Mouse (Mus musculus) granulocyte monocyte progenitor cell, adult 5-6 weeks (primary cell): ENCODE measurements around the gene H2-D1. TPM values are rescaled to one million over a fixed set of nuclear protein-coding genes. Genes with fewer than 3 reads are reported as not detected.
"Not testable (repeated sequence)": the region's sequence is repeated elsewhere in the genome, so short reads cannot be mapped to it uniquely, and the experiment has no call there.

Source experiments
- ATAC-seq: replicated peaks from 2 replicates; pipeline ENCODE4 v1.8.0; 2016; ENCODE audit warnings: mild to moderate bottlenecking, moderate TSS enrichment, inconsistent platforms; ENCODE audit not compliant: poor library complexity, severe bottlenecking
- total RNA-seq, 2 experiments: library from RNA; stranded (forward) in 1 of 2; stranded (reverse) in 1 of 2; fragments of 200-712, 200-1000 nt in 1 of 2; fragments of >200 nt in 1 of 2; fragmentation: Nextera tagmentation in 1 of 2; gene quantifications; 2 replicates each; pipeline ENCODE4 v1.2.3; 2014 to 2017

The H2-D1 gene
- total RNA-seq, 2 experiments from 2014 or later: 275 to 399 TPM

DNA sequence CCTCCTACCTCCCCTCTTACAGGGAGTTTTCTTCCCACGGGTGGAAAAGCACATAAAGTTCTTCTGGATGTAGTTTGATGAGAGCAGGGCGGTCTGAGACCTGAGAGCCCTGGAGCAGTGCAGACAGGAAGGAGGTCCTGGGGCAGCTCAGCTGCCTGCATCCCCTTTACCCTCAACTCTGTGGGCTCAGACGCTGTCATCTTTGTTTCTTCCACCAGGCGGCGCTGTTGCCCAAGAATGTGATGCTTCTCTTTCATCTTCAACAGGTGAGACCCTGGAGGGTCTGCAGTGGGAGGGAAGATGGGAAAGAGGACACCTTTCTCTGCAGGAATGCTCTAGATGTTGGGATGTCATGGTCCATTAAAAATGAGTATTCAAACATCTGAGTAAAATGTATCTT lies 33.3 kb downstream of the H2-D1 start:
- ATAC-seq: peak; percentile 61; the same call in 1 of the 2 replicates

DNA sequence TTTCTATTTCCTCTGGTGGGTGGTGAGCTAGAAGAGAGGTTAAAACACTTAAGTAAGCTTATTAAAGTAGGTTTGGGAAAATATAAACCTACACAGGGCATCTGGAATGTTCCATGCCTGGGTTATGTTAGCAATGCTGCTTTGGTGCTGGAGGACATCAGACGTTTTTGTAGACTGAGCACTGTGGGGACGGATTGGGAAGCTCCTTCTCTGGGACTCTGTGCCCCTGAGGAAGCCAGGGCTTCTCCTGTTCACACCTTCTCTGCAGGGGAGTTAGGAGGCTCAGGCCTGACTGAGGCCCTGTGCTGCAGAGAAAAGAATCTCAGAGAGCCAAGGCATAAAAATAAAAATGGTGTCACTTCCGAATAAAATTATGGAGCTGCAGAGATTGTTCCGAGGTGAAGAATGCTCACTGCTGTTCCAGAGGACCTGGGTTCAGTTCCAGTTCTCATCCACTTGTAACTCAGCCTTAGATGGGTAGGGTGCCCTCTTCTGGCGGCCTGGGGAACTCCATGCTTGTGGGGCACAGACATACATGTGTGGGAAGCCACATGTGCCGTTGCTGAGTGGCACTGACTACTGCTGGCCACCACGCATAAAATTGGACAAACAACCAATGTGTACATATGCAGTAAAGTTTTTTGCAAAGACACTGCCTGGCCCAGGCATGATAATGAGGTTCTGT lies 37.9 kb downstream of the H2-D1 start:
- not testable (repeated sequence) for ATAC-seq

DNA sequence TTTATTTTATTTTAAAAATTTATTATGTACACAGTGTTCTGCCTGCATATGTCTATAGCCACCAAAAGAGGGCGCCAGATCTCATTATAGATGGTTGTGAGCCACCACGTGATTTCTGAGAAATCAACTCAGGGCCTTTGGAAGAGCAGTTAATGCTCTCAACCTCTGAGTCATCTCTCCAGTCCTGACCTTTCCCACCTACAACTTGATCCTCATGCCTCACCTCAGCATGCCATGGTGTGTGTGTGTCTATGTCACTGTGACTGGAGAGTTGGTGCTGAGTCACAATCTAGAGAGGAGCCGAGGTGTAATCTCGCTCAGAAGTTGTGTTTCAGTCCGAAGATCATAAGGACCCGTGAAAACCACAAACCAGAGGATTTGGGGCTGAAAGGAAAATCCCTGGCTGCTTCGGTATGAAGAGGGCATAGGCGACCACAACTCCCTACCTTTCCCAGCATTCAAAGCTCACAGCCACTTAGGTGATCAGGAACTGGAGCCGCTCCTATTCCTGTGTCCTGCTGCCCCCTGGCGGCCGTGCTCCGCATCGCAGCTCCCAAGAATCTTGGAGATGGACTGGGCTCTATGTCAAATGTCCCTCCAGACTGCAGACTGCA lies 39.2 kb downstream of the H2-D1 start:
- ATAC-seq: peak; percentile 72

DNA sequence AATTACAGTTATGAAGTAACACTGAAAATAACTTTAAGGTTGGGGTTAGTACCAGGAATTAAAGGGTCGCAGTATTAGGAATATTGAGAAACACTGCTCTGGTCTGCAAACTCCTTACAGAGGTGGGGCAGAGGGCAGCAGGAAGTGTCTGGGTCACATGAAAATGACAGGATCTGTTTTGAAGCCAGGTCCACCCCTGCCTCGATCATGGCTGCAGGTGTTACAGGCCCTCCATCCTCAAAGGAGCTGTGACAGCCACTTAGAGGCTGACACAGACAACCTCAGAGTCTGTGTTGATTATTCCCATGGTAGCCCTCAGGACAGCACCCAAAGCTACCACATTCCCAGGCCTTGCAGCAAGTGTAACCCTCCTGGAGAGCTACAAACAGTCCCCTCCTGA lies 40.7 kb downstream of the H2-D1 start:
- ATAC-seq: no peak

DNA sequence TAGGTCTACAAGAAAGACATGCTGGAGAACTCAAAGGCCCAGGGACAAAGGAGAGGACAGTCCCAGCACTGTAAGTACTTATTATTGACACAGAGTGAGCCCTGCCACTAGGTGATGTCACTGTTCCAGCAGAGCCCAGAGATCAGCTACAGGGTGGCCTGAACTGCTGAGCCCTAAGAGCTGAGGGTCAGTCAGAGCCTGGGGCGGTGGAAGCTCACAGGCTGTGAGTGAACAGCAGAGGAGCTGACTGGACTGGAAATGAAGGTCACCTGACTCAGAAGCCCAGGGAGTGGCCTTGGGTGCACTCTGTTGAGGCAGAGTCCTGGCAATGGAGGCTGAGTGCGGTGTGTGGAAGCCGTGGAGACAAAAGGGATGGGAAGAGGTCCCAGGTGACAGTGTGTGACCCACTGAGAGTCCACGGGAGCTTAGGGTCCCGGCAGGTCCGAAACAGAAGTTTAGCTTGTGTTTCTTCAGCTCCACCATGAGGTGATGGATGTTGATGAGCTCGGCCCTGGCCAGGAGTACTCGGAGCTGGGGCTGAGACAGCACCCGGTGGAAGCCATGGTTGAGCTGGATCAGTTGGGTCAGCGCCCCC lies 41.3 kb downstream of the H2-D1 start:
- no peak for ATAC-seq

DNA sequence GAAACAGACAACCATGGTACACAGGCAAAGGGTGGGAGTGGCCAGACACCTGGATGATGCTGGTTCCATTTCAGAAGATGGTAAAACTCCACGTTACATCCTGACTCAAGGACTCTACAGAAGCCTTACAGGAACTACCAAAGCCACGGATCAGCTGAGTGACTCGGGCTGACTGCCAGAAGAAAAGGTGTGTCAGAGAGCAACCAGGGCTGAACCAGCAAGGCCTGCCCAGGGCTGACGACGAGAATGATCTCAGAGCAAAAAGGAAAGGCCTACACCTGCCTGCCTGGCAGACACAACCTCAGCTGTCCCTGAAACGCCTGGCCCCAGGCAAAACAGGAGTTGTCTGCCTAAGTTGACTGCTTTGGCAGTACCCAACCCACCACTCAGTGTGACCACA lies 41.9 kb downstream of the H2-D1 start:
- no peak for ATAC-seq

DNA sequence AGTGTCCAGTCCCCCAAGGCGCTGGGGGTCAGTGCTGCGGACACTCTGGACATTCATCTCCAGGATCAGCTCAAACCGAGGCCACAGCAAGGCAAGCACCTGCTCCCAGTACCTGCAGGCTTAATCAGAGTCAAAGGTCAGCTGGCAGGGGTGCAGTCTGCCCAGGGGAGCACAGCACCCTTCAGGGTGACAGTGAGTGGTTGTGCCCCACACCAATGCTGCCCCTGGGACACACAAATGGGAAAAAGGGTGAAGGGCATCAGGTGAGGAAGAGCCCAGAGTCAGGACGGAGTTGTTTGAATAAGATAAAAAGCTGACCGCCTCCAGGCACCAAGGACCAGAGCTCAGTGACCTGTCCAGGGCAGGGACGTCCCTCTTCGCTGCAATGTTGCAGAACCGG lies 42.4 kb downstream of the H2-D1 start:
- not testable (repeated sequence) for ATAC-seq

Other genes starting within 250 kb of the H2-D1 start
Only the 30 nearest of the 35 such genes appear.
- 3.4 TPM in 1 of 2 replicates, not detected in the other for gene Ddah2, start 203.7 kb upstream of the H2-D1 start, total RNA-seq (2014; fragmentation: Nextera tagmentation)
- gene Ddah2, start 203.7 kb upstream of the H2-D1 start, total RNA-seq (2017): 0.57 and 3.7 TPM in 2 replicates
- gene Ly6g6c, start 197.3 kb upstream of the H2-D1 start, total RNA-seq (2014; fragmentation: Nextera tagmentation): not detected in 2 replicates
- not detected in 2 replicates for gene Ly6g6c, start 197.3 kb upstream of the H2-D1 start, total RNA-seq (2017)
- not detected in 2 replicates for gene Mpig6b, start 196.5 kb upstream of the H2-D1 start, total RNA-seq (2014; fragmentation: Nextera tagmentation)
- not detected in 2 replicates for gene Mpig6b, start 196.5 kb upstream of the H2-D1 start, total RNA-seq (2017)
- not detected in 2 replicates for gene Ly6g6e, start 185.8 kb upstream of the H2-D1 start, total RNA-seq (2014; fragmentation: Nextera tagmentation)
- gene Ly6g6e, start 185.8 kb upstream of the H2-D1 start, total RNA-seq (2017): not detected in 2 replicates
- gene Ly6g6d, start 184.7 kb upstream of the H2-D1 start, total RNA-seq (2014; fragmentation: Nextera tagmentation): not detected in 2 replicates
- not detected in 2 replicates for gene Ly6g6d, start 184.7 kb upstream of the H2-D1 start, total RNA-seq (2017)
- not detected in 2 replicates for gene Ly6g6f, start 177.1 kb upstream of the H2-D1 start, total RNA-seq (2014; fragmentation: Nextera tagmentation)
- gene Ly6g6f, start 177.1 kb upstream of the H2-D1 start, total RNA-seq (2017): not detected in 2 replicates
- 26.7 and 33.3 TPM in 2 replicates for gene Abhd16a, start 173.5 kb upstream of the H2-D1 start, total RNA-seq (2014; fragmentation: Nextera tagmentation)
- gene Abhd16a, start 173.5 kb upstream of the H2-D1 start, total RNA-seq (2017): 27.7 and 35.0 TPM in 2 replicates
- not detected in 2 replicates for gene Ly6g5c, start 154.5 kb upstream of the H2-D1 start, total RNA-seq (2014; fragmentation: Nextera tagmentation)
- not detected in 2 replicates for gene Ly6g5c, start 154.5 kb upstream of the H2-D1 start, total RNA-seq (2017)
- 1.6 TPM in 1 of 2 replicates, not detected in the other for gene Ly6g5b, start 147.3 kb upstream of the H2-D1 start, total RNA-seq (2014; fragmentation: Nextera tagmentation)
- 0.56 TPM in 1 of 2 replicates, not detected in the other for gene Ly6g5b, start 147.3 kb upstream of the H2-D1 start, total RNA-seq (2017)
- 21.2 and 25.4 TPM in 2 replicates for gene Gpank1, start 141.3 kb upstream of the H2-D1 start, total RNA-seq (2014; fragmentation: Nextera tagmentation)
- 24.0 and 26.9 TPM in 2 replicates for gene Gpank1, start 141.3 kb upstream of the H2-D1 start, total RNA-seq (2017)
- gene Csnk2b, start 140.7 kb upstream of the H2-D1 start, total RNA-seq (2014; fragmentation: Nextera tagmentation): 289 and 384 TPM in 2 replicates
- gene Csnk2b, start 140.7 kb upstream of the H2-D1 start, total RNA-seq (2017): 277 and 317 TPM in 2 replicates
- gene D17H6S53E, start 136.4 kb upstream of the H2-D1 start, total RNA-seq (2014; fragmentation: Nextera tagmentation): 16.3 and 18.4 TPM in 2 replicates
- 7.9 and 10.7 TPM in 2 replicates for gene D17H6S53E, start 136.4 kb upstream of the H2-D1 start, total RNA-seq (2017)
- not detected in 2 replicates for gene Apom, start 130.7 kb upstream of the H2-D1 start, total RNA-seq (2014; fragmentation: Nextera tagmentation)
- 1.2 TPM in 1 of 2 replicates, not detected in the other for gene Apom, start 130.7 kb upstream of the H2-D1 start, total RNA-seq (2017)
- 93.9 and 111 TPM in 2 replicates for gene Bag6, start 127.6 kb upstream of the H2-D1 start, total RNA-seq (2014; fragmentation: Nextera tagmentation)
- 68.8 and 74.0 TPM in 2 replicates for gene Bag6, start 127.6 kb upstream of the H2-D1 start, total RNA-seq (2017)
- gene Prrc2a, start 97.8 kb upstream of the H2-D1 start, total RNA-seq (2014; fragmentation: Nextera tagmentation): 254 and 306 TPM in 2 replicates
- 43.2 and 67.9 TPM in 2 replicates for gene Prrc2a, start 97.8 kb upstream of the H2-D1 start, total RNA-seq (2017)
- 15.1 and 20.8 TPM in 2 replicates for gene Aif1, start 86.7 kb upstream of the H2-D1 start, total RNA-seq (2014; fragmentation: Nextera tagmentation)
- gene Aif1, start 86.7 kb upstream of the H2-D1 start, total RNA-seq (2017): 7.8 and 14.3 TPM in 2 replicates
- 78.7 and 89.0 TPM in 2 replicates for gene Lst1, start 74.3 kb upstream of the H2-D1 start, total RNA-seq (2014; fragmentation: Nextera tagmentation)
- gene Lst1, start 74.3 kb upstream of the H2-D1 start, total RNA-seq (2017): 55.5 and 115 TPM in 2 replicates
- 1.6 TPM in 1 of 2 replicates, not detected in the other for gene Ltb, start 68.3 kb upstream of the H2-D1 start, total RNA-seq (2014; fragmentation: Nextera tagmentation)
- 0.41 and 0.99 TPM in 2 replicates for gene Ltb, start 68.3 kb upstream of the H2-D1 start, total RNA-seq (2017)
- gene Tnf, start 60.7 kb upstream of the H2-D1 start, total RNA-seq (2014; fragmentation: Nextera tagmentation): 5.9 and 12.2 TPM in 2 replicates
- gene Tnf, start 60.7 kb upstream of the H2-D1 start, total RNA-seq (2017): 13.1 and 15.2 TPM in 2 replicates
- gene Lta, start 57.4 kb upstream of the H2-D1 start, total RNA-seq (2014; fragmentation: Nextera tagmentation): not detected in 2 replicates
- not detected in 2 replicates for gene Lta, start 57.4 kb upstream of the H2-D1 start, total RNA-seq (2017)
- gene Gm16181, start 41.9 kb upstream of the H2-D1 start, total RNA-seq (2014; fragmentation: Nextera tagmentation): not detected in 2 replicates
- 0.82 TPM in 1 of 2 replicates, not detected in the other for gene Gm16181, start 41.9 kb upstream of the H2-D1 start, total RNA-seq (2017)
- gene Atp6v1g2, start 29.1 kb upstream of the H2-D1 start, total RNA-seq (2014; fragmentation: Nextera tagmentation): 10.0 and 11.7 TPM in 2 replicates
- gene Atp6v1g2, start 29.1 kb upstream of the H2-D1 start, total RNA-seq (2017): 2.0 and 3.9 TPM in 2 replicates
- 4.5 and 5.2 TPM in 2 replicates for gene Nfkbil1, start 26.9 kb upstream of the H2-D1 start, total RNA-seq (2014; fragmentation: Nextera tagmentation)
- gene Nfkbil1, start 26.9 kb upstream of the H2-D1 start, total RNA-seq (2017): 5.3 and 5.9 TPM in 2 replicates
- gene Ddx39b, start 21.0 kb upstream of the H2-D1 start, total RNA-seq (2014; fragmentation: Nextera tagmentation): 411 and 417 TPM in 2 replicates
- 175 and 187 TPM in 2 replicates for gene Ddx39b, start 21.0 kb upstream of the H2-D1 start, total RNA-seq (2017)
- gene H2-Q1, start 57.7 kb downstream of the H2-D1 start, total RNA-seq (2014; fragmentation: Nextera tagmentation): not detected in 2 replicates
- not detected in 2 replicates for gene H2-Q1, start 57.7 kb downstream of the H2-D1 start, total RNA-seq (2017)
- gene H2-Q2, start 79.5 kb downstream of the H2-D1 start, total RNA-seq (2014; fragmentation: Nextera tagmentation): 0.45 TPM in 1 of 2 replicates, not detected in the other
- gene H2-Q2, start 79.5 kb downstream of the H2-D1 start, total RNA-seq (2017): not detected in 2 replicates
- gene H2-Q4, start 116.9 kb downstream of the H2-D1 start, total RNA-seq (2014; fragmentation: Nextera tagmentation): 8.3 and 15.5 TPM in 2 replicates
- gene H2-Q4, start 116.9 kb downstream of the H2-D1 start, total RNA-seq (2017): 19.5 and 23.4 TPM in 2 replicates
- 23.1 and 29.0 TPM in 2 replicates for gene H2-Q6, start 162.1 kb downstream of the H2-D1 start, total RNA-seq (2014; fragmentation: Nextera tagmentation)
- gene H2-Q6, start 162.1 kb downstream of the H2-D1 start, total RNA-seq (2017): 30.8 and 35.5 TPM in 2 replicates
- gene H2-Q7, start 176.4 kb downstream of the H2-D1 start, total RNA-seq (2014; fragmentation: Nextera tagmentation): 27.4 and 32.8 TPM in 2 replicates
- gene H2-Q7, start 176.4 kb downstream of the H2-D1 start, total RNA-seq (2017): 21.9 and 31.9 TPM in 2 replicates
- 0.36 and 1.0 TPM in 2 replicates for gene H2-Q10, start 207.4 kb downstream of the H2-D1 start, total RNA-seq (2014; fragmentation: Nextera tagmentation)
- gene H2-Q10, start 207.4 kb downstream of the H2-D1 start, total RNA-seq (2017): 0.22 TPM in 1 of 2 replicates, not detected in the other